Mouse (Mus musculus) heart, postnatal 0 days (tissue): Measurements from ENCODE around the gene Pam16. TPM values are rescaled to one million over a fixed set of nuclear protein-coding genes. Genes with fewer than 3 reads are reported as not detected.

Source experiments
- ATAC-seq: fragments of 200-750 bp; cut with Nextera tagmentation; 2 replicates; pipeline ENCODE4 v1.8.0; 2017; ENCODE audit warnings: low read depth, moderate number of reproducible peaks, moderate library complexity; ENCODE audit not compliant: insufficient read depth
- DNase-seq: peaks from one replicate; pipeline ENCODE4 v3.0.0-alpha.2; 2016; ENCODE audit warnings: low spot score
- H3K27ac ChIP-seq: fragments of 300-500 bp; sonication (generic); 2 replicates; pipeline ENCODE4 v1.5.1; 2014; ENCODE audit warnings: low read depth, mild to moderate bottlenecking
- H3K27me3 ChIP-seq: fragments of 300-500 bp; sonication (generic); 2 replicates; pipeline ENCODE4 v1.6.1; 2014; ENCODE audit warnings: low read length, mixed read lengths; ENCODE audit not compliant: control insufficient read depth, insufficient read depth
- H3K36me3 ChIP-seq: fragments of 300-500 bp; sonication (generic); replicated peaks from 2 replicates; pipeline ENCODE4 v1.6.1; 2014; ENCODE audit warnings: low read length, mixed read lengths; ENCODE audit not compliant: control insufficient read depth, insufficient read depth
- H3K4me1 ChIP-seq: fragments of 300-500 bp; sonication (generic); 2 replicates; pipeline ENCODE4 v1.6.1; 2014; ENCODE audit warnings: antibody characterized with exemption; ENCODE audit not compliant: control insufficient read depth, insufficient read depth
- H3K4me2 ChIP-seq: fragments of 300-500 bp; sonication (generic); 2 replicates; pipeline ENCODE4 v1.6.1; 2014; ENCODE audit warnings: low read depth, mild to moderate bottlenecking, low read length, moderate library complexity
- H3K4me3 ChIP-seq: fragments of 300-500 bp; sonication (generic); 2 replicates; pipeline ENCODE4 v1.5.1; 2014; ENCODE audit warnings: low read depth, low read length
- H3K9ac ChIP-seq: fragments of 300-500 bp; sonication (generic); replicated peaks from 2 replicates; pipeline ENCODE4 v1.6.1; 2014; ENCODE audit warnings: low read depth, low read length, mixed read lengths
- H3K9me3 ChIP-seq: fragments of 300-500 bp; sonication (generic); replicated peaks from 2 replicates; pipeline ENCODE4 v1.6.1; 2016; ENCODE audit warnings: low read length; ENCODE audit not compliant: control insufficient read depth
- CTCF ChIP-seq: IDR thresholded peaks from 2 replicates; pipeline ENCODE4 v1.5.1; 2016; ENCODE audit warnings: antibody characterized with exemption, control low read depth, low read depth
- EP300 ChIP-seq: IDR thresholded peaks from 2 replicates; pipeline ENCODE4 v1.6.1; 2016; ENCODE audit warnings: antibody characterized with exemption, low read depth
- WGBS: fragments of 180-500 bp; shearing (Covaris S2); extraction: QIAGEN DNeasy Blood & Tissue Kit; methylation state at CpG from one replicate; pipeline ENCODE4 v1.1.7; 2014; 5-methylcytosine and 5-hydroxymethylcytosine counted together
- polyA plus RNA-seq: library from polyadenylated mRNA; unstranded; fragments of >200 nt; fragmentation: Nextera tagmentation; extraction: Ambion mirVana; gene quantifications from 2 replicates; pipeline ENCODE4 v1.2.1, GENCODE M21; 2015
- total RNA-seq: library from RNA; depleted of rRNA; stranded (reverse); fragments of >200 nt; gene quantifications from 2 replicates; pipeline ENCODE4 v1.2.3, GENCODE M21; 2014; ENCODE audit warnings: low replicate concordance

Pam16 gene
- total and polyA plus RNA-seq, 2 experiments from 2014 or later: 74.9 to 172 TPM

- H3K27ac ChIP-seq: no peak overlapping the region
- H3K36me3 ChIP-seq: no peaks in the 10 kb centered on the region
- H3K4me3 ChIP-seq: no peak overlapping the region
- TF ChIP-seq EP300: no peak
- no peak for TF ChIP-seq CTCF
- DNase-seq (no peak), ATAC-seq (no peak)
- peaks cover 79% of the 10 kb centered on the region for H3K4me1 ChIP-seq
- H3K9me3 ChIP-seq: no peaks in the 10 kb centered on the region
- WGBS: 79% methylated on average over 3 of the region's 3 CpGs
- 0 out of 2 replicates have a peak overlapping the region, but pooled peaks have one; percentile 31 for H3K9ac ChIP-seq
- H3K27me3 ChIP-seq: no peaks in the 10 kb centered on the region
- H3K4me2 ChIP-seq: no peak overlapping the region
Measured at GRCm38 (mm10) chr16:4599616-4600015, 25.2 kb downstream of the Pam16 start.

DNA sequence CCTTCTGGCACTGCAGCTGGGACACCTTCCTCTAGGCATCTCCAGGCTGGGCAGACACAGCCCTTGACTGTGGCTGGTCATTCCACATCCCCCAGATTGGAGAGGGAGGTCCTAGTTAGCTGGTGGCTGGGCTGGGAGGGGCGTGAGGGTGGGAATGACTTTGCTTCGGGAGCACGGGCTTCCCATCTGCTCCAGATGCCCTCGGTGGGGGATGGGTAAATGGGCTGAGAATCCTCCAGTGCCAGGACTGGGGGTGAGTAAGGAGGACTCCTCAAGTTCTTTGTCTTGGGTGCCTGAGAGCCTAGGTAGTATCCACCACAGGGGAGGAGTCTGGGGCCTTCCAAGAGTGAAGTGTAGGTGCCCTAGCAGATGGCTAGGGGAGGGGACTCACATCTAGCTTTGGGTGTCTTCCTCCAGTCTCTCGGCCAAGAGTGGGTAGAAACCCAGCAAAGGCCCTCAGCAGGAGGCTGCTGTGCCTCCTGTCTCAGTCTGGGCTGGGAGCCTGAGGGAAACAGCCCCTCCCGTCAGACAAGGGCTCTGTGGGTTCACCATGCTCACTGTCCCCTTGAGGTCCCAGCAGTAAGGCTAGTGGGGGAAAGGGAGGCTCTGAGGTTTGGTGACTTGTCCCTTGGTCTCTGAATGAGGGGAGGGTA lies 25.8 kb downstream of the Pam16 start:
- Histone ChIP-seq H3K4me3 (no peak overlapping the region), H3K9me3 (no peaks in the 10 kb centered on the region), H3K4me2 (no peak overlapping the region), H3K36me3 (no peaks in the 10 kb centered on the region), H3K4me1 (peaks cover 73% of the 10 kb centered on the region), H3K9ac (peak overlapping the region; percentile 31; the same call in 1 of the 2 replicates), H3K27me3 (no peaks in the 10 kb centered on the region), H3K27ac (no peak overlapping the region)
- ATAC-seq: no peak
- 32% methylated on average over 6 of the region's 6 CpGs for WGBS
- DNase-seq: no peak
- TF ChIP-seq CTCF: no peak
- TF ChIP-seq EP300: no peak

- H3K4me3 ChIP-seq: no peak overlapping the region
- H3K27ac ChIP-seq: 0 out of 2 replicates have a peak overlapping the region, but pooled peaks have one; percentile 9
- H3K9ac ChIP-seq: no peak overlapping the region
- ATAC-seq: no peak
- TF ChIP-seq EP300 (no peak), CTCF (no peak)
- no peaks in the 10 kb centered on the region for H3K9me3 ChIP-seq
- no peaks in the 10 kb centered on the region for H3K36me3 ChIP-seq
- DNase-seq: no peak
- H3K4me2 ChIP-seq: no peak overlapping the region
- no peaks in the 10 kb centered on the region for H3K27me3 ChIP-seq
- H3K4me1 ChIP-seq: peaks cover 71% of the 10 kb centered on the region
- WGBS: 73% methylated on average over 5 of the region's 5 CpGs
Measured at GRCm38 (mm10) chr16:4598041-4598440, 26.7 kb downstream of the Pam16 start.

GRCm38 (mm10) chr16:4597296-4597695 lies 27.5 kb downstream of the Pam16 start:
- TF ChIP-seq CTCF (no peak), EP300 (no peak)

DNA sequence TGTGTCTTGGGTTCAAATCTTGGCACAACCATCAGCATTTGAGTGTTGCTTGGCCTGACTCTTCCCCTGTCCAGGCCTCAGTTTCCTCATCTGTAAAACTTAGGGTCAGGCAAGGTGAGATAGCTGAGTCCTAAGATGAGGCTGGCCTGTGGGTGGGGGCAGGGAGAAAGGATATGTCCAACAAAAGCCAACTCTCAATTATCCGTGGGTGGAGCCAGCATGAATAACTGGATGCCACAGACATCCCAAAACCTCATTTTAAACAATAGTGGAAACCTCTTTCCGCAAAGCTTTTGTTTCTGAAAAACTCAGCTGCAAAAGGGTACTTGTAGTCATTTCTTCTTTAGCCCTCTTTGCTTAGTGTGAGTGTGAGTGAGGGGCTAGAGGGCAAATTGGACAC lies 28.0 kb downstream of the Pam16 start:
- Histone ChIP-seq H3K36me3 (no peaks in the 10 kb centered on the region), H3K4me1 (peaks cover 60% of the 10 kb centered on the region), H3K9me3 (no peaks in the 10 kb centered on the region), H3K27ac (no peak overlapping the region), H3K4me2 (peak overlapping the region; percentile 91; the same call in 1 of the 2 replicates), H3K9ac (no peak overlapping the region), H3K4me3 (no peak overlapping the region), H3K27me3 (no peaks in the 10 kb centered on the region)
- ATAC-seq (no peak), DNase-seq (no peak)
- WGBS: 53% methylated on average over 2 of the region's 2 CpGs
- TF ChIP-seq CTCF: no peak
- TF ChIP-seq EP300: no peak

More at GRCm38 (mm10) chr16:4597296-4597695, 27.5 kb downstream of the Pam16 start:
- Histone ChIP-seq H3K9ac (no peak overlapping the region), H3K27me3 (no peaks in the 10 kb centered on the region), H3K4me1 (peaks cover 64% of the 10 kb centered on the region), H3K4me3 (no peak overlapping the region), H3K27ac (no peak overlapping the region), H3K4me2 (no peak overlapping the region), H3K9me3 (no peaks in the 10 kb centered on the region), H3K36me3 (no peaks in the 10 kb centered on the region)
- no peak for ATAC-seq
- no peak for DNase-seq
- 59% methylated on average over 7 of the region's 7 CpGs for WGBS
